Mouse (Mus musculus) cortical plate, adult 2 months (tissue): ENCODE measurements around the gene Wwc1.

Experiments used
- CTCF ChIP-seq: fragments of 200-500 bp; IDR thresholded peaks from 2 replicates; pipeline ENCODE4 v1.5.1; 2011; ENCODE audit warnings: mild to moderate bottlenecking, control low read depth, low read length; ENCODE audit not compliant: insufficient read depth; ENCODE audit errors: extremely low read depth
- POLR2A ChIP-seq: fragments of 200-500 bp; IDR thresholded peaks from 2 replicates; pipeline ENCODE4 v1.6.1; 2011; ENCODE audit warnings: mild to moderate bottlenecking, low read length, control low read depth; ENCODE audit not compliant: insufficient read depth; ENCODE audit errors: extremely low read depth

- TF ChIP-seq CTCF (no peak), POLR2A (no peak)
Observed at GRCm38 (mm10) chr11:35941064-35941463, 39.3 kb downstream of the Wwc1 start.
